ENCODE assay signal across 9 mouse cellular contexts in genomic region chr12:117085661-117086335, GRCm38 (mm10).
A peak's percentile ranks its signal among the peaks of the same experiment; 100 is the strongest.
DNase-seq lines count a peak whose midpoint lies in the region; ATAC-seq and TF ChIP-seq lines count a peak whose summit lies in the region.
"Had no signal": no experiment of that assay in that cellular context is flagged by ENCODE, and none has a peak within 500 bp of the region (broad histone marks: within the 10 kb centered on the region; RNA-seq: fewer than 3 reads in every experiment).

No protein-coding gene starts in this region.

- DNase-seq in forebrain, postnatal 0 days, result peak; percentile 76
- DNase-seq in left cerebral cortex, postnatal 4 days, result peak; percentile 69
- DNase-seq in left cerebral cortex, adult 9 months (ENCODE audit: low spot score in 2 of 2), result no peak
- DNase-seq in cerebellum, adult 2 months, result peak; percentile 46 to 64
- DNase-seq in embryo, embryonic 11 days, result no peak
- DNase-seq in frontal cortex, postnatal 25 days (ENCODE audit: low spot score in 2 of 2), result no peak

- no peak overlapping the region for H3K4me3 ChIP-seq in forebrain, postnatal 0 days (ENCODE audit: low read depth, low read length)
- H3K4me3 ChIP-seq in forebrain, embryonic 12.5 days (replicated peaks), result no peak overlapping the region
- H3K4me3 ChIP-seq in cerebellum, adult 2 months (replicated peaks; ENCODE audit: insufficient read depth, low read depth, low read length), result no peak overlapping the region
- no peak overlapping the region for H3K4me3 ChIP-seq in lung, embryonic 16.5 days (ENCODE audit: low read length)
- H3K4me3 ChIP-seq: embryonic facial prominence, embryonic 13.5 days had no signal

- 30% methylated on average over 1 of the region's 1 CpGs for WGBS in forebrain, postnatal 0 days
- 65% methylated on average over 1 of the region's 1 CpGs for WGBS in forebrain, embryonic 12.5 days
- 36% methylated on average over 1 of the region's 1 CpGs for WGBS in cerebellum, adult 2 months
- WGBS in lung, embryonic 16.5 days, result 35% methylated on average over 1 of the region's 1 CpGs

- H3K27ac ChIP-seq in forebrain, postnatal 0 days (ENCODE audit: low read depth, low read length), result no peak overlapping the region
- no peak overlapping the region for H3K27ac ChIP-seq in forebrain, embryonic 12.5 days
- H3K27ac ChIP-seq in cerebellum, adult 2 months (ENCODE audit: insufficient read depth, low read length), result no peak overlapping the region
- no peak overlapping the region for H3K27ac ChIP-seq in lung, embryonic 16.5 days (ENCODE audit: low read length)
- H3K27ac ChIP-seq: embryonic facial prominence, embryonic 13.5 days had no signal

- no peak overlapping the region for H3K9ac ChIP-seq in forebrain, postnatal 0 days
- H3K9ac ChIP-seq in forebrain, embryonic 12.5 days, result no peak overlapping the region
- no peak overlapping the region for H3K9ac ChIP-seq in lung, embryonic 16.5 days (ENCODE audit: low read length)
- H3K9ac ChIP-seq: embryonic facial prominence, embryonic 13.5 days had no signal

- H3K27me3 ChIP-seq in forebrain, postnatal 0 days (ENCODE audit: insufficient read depth, low read length), result no peaks in the 10 kb centered on the region
- no peaks in the 10 kb centered on the region for H3K27me3 ChIP-seq in forebrain, embryonic 12.5 days
- H3K27me3 ChIP-seq in cerebellum, adult 2 months (ENCODE audit: control insufficient read depth, insufficient read depth, low read length), result no peaks in the 10 kb centered on the region
- no peaks in the 10 kb centered on the region for H3K27me3 ChIP-seq in lung, embryonic 16.5 days (ENCODE audit: control insufficient read depth, insufficient read depth, low read depth, low read length)
- H3K27me3 ChIP-seq: embryonic facial prominence, embryonic 13.5 days had no signal

- H3K4me2 ChIP-seq in forebrain, postnatal 0 days (ENCODE audit: low read depth), result no peak overlapping the region
- no peak overlapping the region for H3K4me2 ChIP-seq in forebrain, embryonic 12.5 days
- H3K4me2 ChIP-seq in lung, embryonic 16.5 days (ENCODE audit: low read depth, low read length), result no peak overlapping the region
- H3K4me2 ChIP-seq: embryonic facial prominence, embryonic 13.5 days had no signal

- TF ChIP-seq CTCF in forebrain, postnatal 0 days (IDR thresholded peaks at IDR 0.05; ENCODE audit: low read depth), result no peak
- no peak for TF ChIP-seq CTCF in cerebellum, adult 2 months (IDR thresholded peaks at IDR 0.05; ENCODE audit: borderline replicate concordance, insufficient read depth, low read depth, low read length)

- TF ChIP-seq POLR2A in cerebellum, adult 2 months (IDR thresholded peaks at IDR 0.05; ENCODE audit: borderline replicate concordance, insufficient read depth, low read length), result no peak

- ATAC-seq in forebrain, postnatal 0 days, result peak; percentile 34; the same call in 1 of the 2 replicates
- ATAC-seq in forebrain, embryonic 12.5 days (ENCODE audit: low FRiP score), result no peak
- ATAC-seq in lung, embryonic 16.5 days (ENCODE audit: low read depth), result peak; percentile 73

- no peaks in the 10 kb centered on the region for H3K36me3 ChIP-seq in forebrain, postnatal 0 days (ENCODE audit: insufficient read depth)
- H3K36me3 ChIP-seq in forebrain, embryonic 12.5 days (replicated peaks), result no peaks in the 10 kb centered on the region
- no peaks in the 10 kb centered on the region for H3K36me3 ChIP-seq in lung, embryonic 16.5 days (ENCODE audit: control insufficient read depth, insufficient read depth, low read length)
- H3K36me3 ChIP-seq: embryonic facial prominence, embryonic 13.5 days had no signal

- intact Hi-C loops in left cerebral cortex, postnatal 4 days (cut with DNase I), result no loop called here

- H3K4me1 ChIP-seq in forebrain, postnatal 0 days (ENCODE audit: insufficient read depth), result peaks cover 20% of the 10 kb centered on the region
- H3K4me1 ChIP-seq in forebrain, embryonic 12.5 days, result peaks cover 26% of the 10 kb centered on the region
- H3K4me1 ChIP-seq in cerebellum, adult 2 months (ENCODE audit: control insufficient read depth, insufficient read depth, low read length), result no peaks in the 10 kb centered on the region
- H3K4me1 ChIP-seq in lung, embryonic 16.5 days (replicated peaks; ENCODE audit: control insufficient read depth, insufficient read depth, low read length), result no peaks in the 10 kb centered on the region; the same call in 1 of the 2 replicates
- H3K4me1 ChIP-seq: embryonic facial prominence, embryonic 13.5 days had no signal

- H3K9me3 ChIP-seq in forebrain, postnatal 0 days (ENCODE audit: low read length), result no peaks in the 10 kb centered on the region
- H3K9me3 ChIP-seq in forebrain, embryonic 12.5 days, result no peaks in the 10 kb centered on the region
- H3K9me3 ChIP-seq in lung, embryonic 16.5 days (ENCODE audit: control insufficient read depth, low read length), result no peaks in the 10 kb centered on the region
- H3K9me3 ChIP-seq: embryonic facial prominence, embryonic 13.5 days had no signal

Comparison
In these comparisons a context has a peak if more than half of its experiments do, and no peak if none do; other contexts are left out.
1. DNase-seq: peak in forebrain, postnatal 0 days (single experiment), left cerebral cortex, postnatal 4 days (single experiment) and cerebellum, adult 2 months (2 of 2); none in left cerebral cortex, adult 9 months (0 of 2), embryo, embryonic 11 days (single experiment) and frontal cortex, postnatal 25 days (0 of 2).